Mouse (Mus musculus) left cerebral cortex, postnatal 14 days (tissue): ENCODE data around the gene Tlk1. TPM values are rescaled to one million over a fixed set of nuclear protein-coding genes. Genes with fewer than 3 reads are reported as not detected.

Experiments
- DNase-seq, 2 experiments: peaks; one replicate each; pipeline ENCODE4 v3.0.0; 2021 to 2022; ENCODE audit warnings: low spot score in 2 of 2, mixed read lengths in 1 of 2
- intact Hi-C: fragments of 180-260 bp; cut with DNase I; formaldehyde crosslinking; loops from one replicate; pipeline ENCODE4 v1.15.1; 2025
- total RNA-seq, 2 experiments: library from RNA; stranded (reverse); gene quantifications; 2 replicates each; pipeline ENCODE4 v1.2.3; 2021

Gene Tlk1
- total RNA-seq, 2 experiments from 2014 or later = 93.3 to 101 TPM

GRCm38 (mm10) chr2:70836306-70836651 is 10.8 kb upstream of the Tlk1 start:
- intact Hi-C loops = no loop called here

GRCm38 (mm10) chr2:70835641-70836305 is 10.2 kb upstream of the Tlk1 start:
- intact Hi-C loops = no loop called here

More at GRCm38 (mm10) chr2:70836306-70836651, 10.8 kb upstream of the Tlk1 start:
- no peak for DNase-seq

GRCm38 (mm10) chr2:70835209-70835608 is 9.7 kb upstream of the Tlk1 start:
- no peak for DNase-seq
- intact Hi-C loops = no loop called here

More at GRCm38 (mm10) chr2:70835641-70836305, 10.2 kb upstream of the Tlk1 start:
- no peak for DNase-seq

GRCm38 (mm10) chr2:70833261-70833660 is 7.7 kb upstream of the Tlk1 start:
- intact Hi-C loops = no loop called here

GRCm38 (mm10) chr2:70831709-70832350 is 6.3 kb upstream of the Tlk1 start:
- intact Hi-C loops = no loop called here

More at GRCm38 (mm10) chr2:70833261-70833660, 7.7 kb upstream of the Tlk1 start:
- no peak for DNase-seq

GRCm38 (mm10) chr2:70830683-70831082 is 5.2 kb upstream of the Tlk1 start:
- DNase-seq = no peak
- intact Hi-C loops = no loop called here

More at GRCm38 (mm10) chr2:70831709-70832350, 6.3 kb upstream of the Tlk1 start:
- no peak for DNase-seq

GRCm38 (mm10) chr2:70829946-70830610 is 4.5 kb upstream of the Tlk1 start:
- no peak for DNase-seq
- intact Hi-C loops = loop anchor here (5.0 kb wide), 1 partner anchor 207 kb away; no protein-coding TSS in a partner anchor

- intact Hi-C loops = loop anchor here (5.0 kb wide), 1 partner anchor 210 kb away; no protein-coding TSS in a partner anchor
- DNase-seq = no peak
Observed at GRCm38 (mm10) chr2:70827780-70828179, 2.3 kb upstream of the Tlk1 start.

- DNase-seq = peak in 1 of 2 experiments; percentile 10
- intact Hi-C loops = loop anchor here (5.0 kb wide), 1 partner anchor 211 kb away; no protein-coding TSS in a partner anchor
Observed at GRCm38 (mm10) chr2:70826436-70827230, 1.1 kb upstream of the Tlk1 start.

- intact Hi-C loops = loop anchor here (2.0 to 5.0 kb wide), 4 partner anchors 44 to 212 kb away; no protein-coding TSS in a partner anchor
- DNase-seq = peak; percentile 58 to 65
Observed at GRCm38 (mm10) chr2:70824838-70825370, 624 bp downstream of the Tlk1 start.

GRCm38 (mm10) chr2:70823926-70824800 is 1.4 kb downstream of the Tlk1 start:
- DNase-seq = peak; percentile 24 to 54
- intact Hi-C loops = loop anchor here (2.0 to 5.0 kb wide), 3 partner anchors 43 to 119 kb away; no protein-coding TSS in a partner anchor

- no peak for DNase-seq
- intact Hi-C loops = loop anchor here (5.0 kb wide), 1 partner anchor 96 kb away; no protein-coding TSS in a partner anchor
Observed at GRCm38 (mm10) chr2:70823434-70823833, 2.1 kb downstream of the Tlk1 start.

GRCm38 (mm10) chr2:70816939-70817338 is 8.6 kb downstream of the Tlk1 start:
- intact Hi-C loops = no loop called here
- DNase-seq = no peak

- intact Hi-C loops = no loop called here
- DNase-seq = no peak
Observed at GRCm38 (mm10) chr2:70816016-70816415, 9.5 kb downstream of the Tlk1 start.

- no peak for DNase-seq
- intact Hi-C loops = no loop called here
Observed at GRCm38 (mm10) chr2:70813608-70814007, 11.9 kb downstream of the Tlk1 start.

- intact Hi-C loops = no loop called here
Observed at GRCm38 (mm10) chr2:70811476-70811875, 14.1 kb downstream of the Tlk1 start.

GRCm38 (mm10) chr2:70809921-70810320 is 15.6 kb downstream of the Tlk1 start:
- intact Hi-C loops = no loop called here
- DNase-seq = no peak

More at GRCm38 (mm10) chr2:70811476-70811875, 14.1 kb downstream of the Tlk1 start:
- DNase-seq = no peak

- intact Hi-C loops = no loop called here
Observed at GRCm38 (mm10) chr2:70808681-70809080, 16.8 kb downstream of the Tlk1 start.

More at GRCm38 (mm10) chr2:70808681-70809080, 16.8 kb downstream of the Tlk1 start:
- DNase-seq = no peak
